Mouse (Mus musculus) thymus, adult 2 months (tissue): ENCODE results near the gene Cpeb4.

Experiments
- CTCF ChIP-seq: fragments of 200-500 bp; IDR thresholded peaks from 2 replicates; pipeline ENCODE4 v1.5.1; 2012; ENCODE audit warnings: mild to moderate bottlenecking, control low read depth, low read length, moderate library complexity, borderline replicate concordance; ENCODE audit not compliant: control insufficient read depth, poor library complexity, insufficient read depth; ENCODE audit errors: extremely low read depth
- POLR2A ChIP-seq: fragments of 200-500 bp; IDR thresholded peaks from 2 replicates; pipeline ENCODE4 v1.6.1; 2012; ENCODE audit warnings: mild to moderate bottlenecking, low read length, control low read depth, moderate library complexity; ENCODE audit not compliant: control insufficient read depth, poor library complexity, insufficient read depth; ENCODE audit errors: extremely low read depth

GRCm38 (mm10) chr11:31850995-31851394, 21.0 kb upstream of the Cpeb4 start:
- TF ChIP-seq POLR2A, result no peak
- no peak for TF ChIP-seq CTCF
